Mouse (Mus musculus): ENCODE results near the gene Cars.
"Not testable (repeated sequence)": the region's sequence is repeated elsewhere in the genome, so short reads cannot be mapped to it uniquely, and the experiment has no call there.

The Cars gene

DNA sequence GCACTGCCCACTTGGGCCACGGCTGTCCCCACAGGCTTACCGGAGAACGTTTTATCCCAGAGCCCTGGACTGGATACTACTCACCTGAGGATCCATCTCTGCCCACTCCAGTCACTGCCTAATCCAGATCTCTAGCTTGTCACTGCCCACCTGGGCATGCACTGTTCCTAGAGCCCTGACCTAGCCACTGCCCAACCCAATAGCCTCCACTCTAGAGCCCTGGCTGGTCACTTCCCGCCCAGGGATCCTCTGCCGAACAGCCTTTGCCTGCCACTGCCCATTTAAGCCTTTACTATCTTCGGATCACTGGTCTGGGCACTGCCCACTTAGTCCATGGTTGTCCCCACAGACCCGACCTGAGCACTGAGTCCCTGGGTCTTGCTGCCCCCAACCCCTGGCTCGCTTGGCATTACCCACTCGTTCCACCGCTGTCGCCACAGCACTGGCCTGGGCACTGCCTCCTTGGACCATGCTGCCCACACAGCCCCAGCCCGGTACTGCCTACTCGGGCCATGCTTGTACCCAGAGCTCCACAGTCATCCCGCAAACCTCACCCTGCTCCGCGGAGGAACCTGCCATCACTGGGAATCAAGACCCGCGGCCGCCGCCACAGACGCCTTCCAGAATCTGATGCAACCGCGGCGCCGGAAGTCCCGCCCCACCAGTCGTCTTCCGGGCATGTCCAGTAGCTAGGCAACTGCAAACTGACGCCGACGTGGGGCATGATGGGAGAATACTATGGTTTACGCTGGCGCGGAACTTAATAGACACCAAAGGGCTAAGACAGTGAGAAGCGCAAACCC is at the start of gene Cars:
Cars (minus strand) TSS at position 663 of the 803 bp plus-strand sequence.
- DNase-seq (ENCODE audit: low read depth, low spot score) = peak; percentile 91

DNA sequence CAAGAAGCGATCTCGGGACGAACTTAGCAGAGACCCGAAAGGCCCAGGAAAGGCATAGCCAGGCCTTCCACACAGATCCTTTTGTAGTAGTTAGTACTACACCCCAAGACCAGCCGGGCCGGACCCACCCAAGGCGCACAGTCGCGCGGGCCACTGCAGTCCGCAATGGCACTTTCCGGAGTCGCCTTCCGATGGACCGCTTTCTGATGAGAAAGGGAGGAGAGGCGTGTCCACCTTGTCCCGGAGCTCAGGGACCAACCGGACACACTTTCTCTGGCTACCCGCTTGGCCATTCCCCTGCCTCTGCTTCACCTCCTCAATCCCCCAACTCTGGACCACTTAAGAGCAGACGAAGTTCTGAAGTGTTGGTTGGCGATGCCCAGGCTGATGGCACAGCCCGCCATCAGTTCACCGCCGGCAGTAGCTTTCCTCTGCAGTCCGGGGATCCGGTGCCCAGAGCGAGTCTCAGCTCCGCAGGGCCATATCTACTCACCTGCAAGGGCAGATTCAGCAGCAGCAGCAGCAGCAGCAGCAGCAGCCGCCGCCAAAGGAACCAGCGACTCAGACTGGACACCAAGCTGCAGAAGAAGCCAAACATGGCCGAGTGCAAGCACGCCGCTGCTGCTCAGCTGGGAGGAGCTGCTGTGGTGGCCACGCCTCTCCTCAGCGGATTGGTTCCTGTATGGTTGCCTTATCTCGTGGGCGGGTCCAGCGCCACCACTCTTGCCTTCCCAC is 49.3 kb upstream of the Cars start, which contains the start of gene Tnfrsf22:
Tnfrsf22 (minus strand) TSS at position 628 of the 735 bp plus-strand sequence.
- DNase-seq (ENCODE audit: low read depth, low spot score) = peak; percentile 1

DNA sequence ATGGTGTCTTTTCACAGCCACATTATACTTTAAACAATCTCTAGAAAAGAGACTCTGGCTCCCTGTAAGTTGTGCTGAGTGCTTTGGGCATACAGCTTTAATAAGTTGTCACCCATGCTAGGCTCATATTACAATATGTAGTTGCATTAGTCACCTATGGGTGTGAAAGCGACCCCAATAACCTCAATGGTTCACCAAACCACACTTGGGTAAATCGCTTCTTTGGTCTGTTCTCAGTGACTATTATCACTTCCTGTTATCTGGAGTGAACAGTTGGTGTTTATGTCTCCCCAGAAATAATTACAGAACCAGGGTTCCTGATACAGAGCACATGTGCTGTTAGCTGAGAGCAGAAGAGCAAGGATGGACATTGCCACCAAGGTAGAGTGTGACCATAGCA is 44.1 kb upstream of the Cars start:
- not testable (repeated sequence) for DNase-seq (ENCODE audit: low read depth, low spot score)

- DNase-seq (ENCODE audit: low read depth, low spot score) = no peak
Measured at GRCm38 (mm10) chr7:143636674-143637073, 36.8 kb upstream of the Cars start.

DNA sequence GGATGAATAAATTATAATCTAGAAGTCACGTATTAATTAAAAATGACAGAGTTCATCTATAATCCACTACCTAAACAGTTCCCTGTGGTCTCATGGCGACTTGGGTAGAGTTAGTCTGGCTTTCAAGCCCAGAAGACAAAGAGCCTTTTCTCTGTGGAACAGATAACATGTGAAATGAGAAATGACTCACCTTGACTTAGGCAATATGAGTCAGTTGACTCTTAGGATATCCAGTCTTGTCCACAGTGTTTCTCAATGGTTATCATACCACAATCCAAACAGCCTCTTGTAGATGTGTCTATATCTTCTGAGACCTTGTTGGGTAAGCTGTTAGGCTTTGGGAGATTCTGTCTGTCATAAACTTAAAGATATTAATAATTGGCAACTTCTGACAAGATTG is 31.6 kb upstream of the Cars start:
- DNase-seq (ENCODE audit: low read depth, low spot score) = no peak

DNA sequence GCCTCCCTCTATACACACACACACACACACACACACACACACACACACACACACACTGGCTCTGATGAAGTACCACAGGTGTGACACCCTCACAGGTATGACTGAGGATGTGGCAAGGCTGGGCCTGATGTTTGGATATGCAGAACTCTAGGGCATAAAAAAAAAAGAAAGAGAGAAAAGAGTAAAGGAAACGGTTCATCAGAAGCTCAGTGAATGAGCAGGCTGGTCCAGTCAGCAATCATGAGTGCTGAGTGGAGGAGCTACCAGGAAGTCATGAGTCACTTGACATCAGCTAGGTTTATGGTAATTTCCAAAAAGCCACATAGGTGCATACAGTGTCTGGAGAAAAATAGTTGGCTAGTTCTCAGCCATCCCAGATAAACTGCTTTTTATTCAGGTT is 29.6 kb upstream of the Cars start:
- no peak for DNase-seq (ENCODE audit: low read depth, low spot score)

GRCm38 (mm10) chr7:143628540-143628939 is 28.6 kb upstream of the Cars start, which contains the start of gene Tnfrsf26:
Gene Tnfrsf26 (minus strand): TSS chr7:143628722.
- no peak for DNase-seq (ENCODE audit: low read depth, low spot score)

GRCm38 (mm10) chr7:143627555-143628286 is 27.8 kb upstream of the Cars start:
- no peak for DNase-seq (ENCODE audit: low read depth, low spot score)

DNA sequence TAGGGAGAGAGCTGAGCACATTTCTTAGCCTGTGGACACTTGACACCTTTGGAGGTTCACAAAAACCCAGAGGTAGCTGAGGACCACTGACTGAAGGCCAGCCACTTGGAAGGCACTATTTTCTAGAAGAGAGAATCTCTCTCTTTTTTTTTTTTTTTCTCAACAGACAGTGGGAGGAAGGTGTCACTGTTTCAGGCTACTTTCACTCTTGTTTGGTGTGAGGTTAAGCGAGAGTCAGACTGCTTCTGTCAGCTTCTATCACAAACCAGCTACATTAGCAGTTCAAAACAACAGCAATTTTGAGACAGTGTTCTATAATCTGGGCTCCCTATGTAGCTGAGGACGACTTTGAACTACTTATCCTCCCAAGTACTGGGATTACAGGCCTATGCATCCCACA is 26.3 kb upstream of the Cars start:
- DNase-seq (ENCODE audit: low read depth, low spot score) = no peak

GRCm38 (mm10) chr7:143625151-143625550 is 25.3 kb upstream of the Cars start:
- DNase-seq (ENCODE audit: low read depth, low spot score) = no peak

GRCm38 (mm10) chr7:143624561-143624960 is 24.7 kb upstream of the Cars start:
- DNase-seq (ENCODE audit: low read depth, low spot score) = no peak

- no peak for DNase-seq (ENCODE audit: low read depth, low spot score)
Measured at GRCm38 (mm10) chr7:143620951-143621350, 21.1 kb upstream of the Cars start.

DNA sequence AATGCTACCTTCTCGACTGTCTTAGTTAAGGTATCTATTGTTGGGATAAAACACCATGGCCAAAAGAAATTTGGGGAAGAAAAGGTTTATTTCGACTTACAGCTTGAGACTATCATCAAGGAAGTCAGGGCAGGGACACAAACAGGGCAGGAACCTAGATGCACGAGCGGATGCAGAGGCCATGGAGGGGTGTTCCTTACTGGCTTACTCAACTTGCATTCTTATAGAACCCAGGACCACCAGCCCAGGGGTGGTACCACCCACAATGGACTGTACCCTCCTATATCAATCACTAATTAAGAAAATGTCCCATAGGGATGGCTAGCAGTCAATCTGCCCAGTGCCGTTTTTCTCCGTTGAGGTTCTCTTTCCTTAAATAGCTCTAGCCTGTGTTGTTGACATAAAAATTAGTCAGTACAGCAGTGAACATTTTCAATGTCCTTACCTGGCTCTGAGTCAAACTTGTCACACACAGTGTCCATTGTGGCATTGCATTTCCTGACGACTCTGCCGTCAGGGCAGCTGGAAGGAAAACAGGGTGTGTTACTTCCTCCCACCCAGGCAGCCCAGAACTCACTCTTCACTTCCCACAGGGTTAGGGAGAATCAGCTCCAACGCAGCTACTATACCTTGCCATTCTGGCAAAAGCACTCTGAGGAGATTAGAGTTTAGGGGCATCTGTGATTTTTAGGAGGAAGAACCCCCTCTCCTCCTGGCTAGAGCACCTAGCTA is 14.7 kb upstream of the Cars start:
- DNase-seq (ENCODE audit: low read depth, low spot score) = no peak

DNA sequence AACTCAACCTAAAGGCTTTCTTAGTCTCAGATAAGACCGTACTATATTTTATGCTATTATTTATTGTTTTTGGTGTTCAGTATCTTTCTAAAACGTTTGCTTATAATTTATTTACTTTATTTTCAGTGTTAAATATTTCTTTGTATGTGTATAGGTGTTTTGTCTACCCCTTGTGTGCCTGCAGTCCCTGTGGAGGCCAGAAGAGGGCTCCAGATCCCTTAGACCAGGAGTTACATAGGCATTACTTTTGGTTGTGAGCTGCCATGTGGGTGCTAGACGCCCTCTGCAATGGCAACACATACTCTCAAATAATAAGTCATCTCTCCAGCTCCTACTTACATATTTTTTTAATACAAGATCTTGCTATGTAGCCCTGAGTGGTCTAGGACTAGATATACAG is 12.3 kb upstream of the Cars start:
- DNase-seq (ENCODE audit: low read depth, low spot score) = no peak

GRCm38 (mm10) chr7:143605321-143605720 is 5.4 kb upstream of the Cars start:
- no peak for DNase-seq (ENCODE audit: low read depth, low spot score)

- DNase-seq (ENCODE audit: low read depth, low spot score) = no peak
Measured at GRCm38 (mm10) chr7:143604889-143605288, 5.0 kb upstream of the Cars start.

DNA sequence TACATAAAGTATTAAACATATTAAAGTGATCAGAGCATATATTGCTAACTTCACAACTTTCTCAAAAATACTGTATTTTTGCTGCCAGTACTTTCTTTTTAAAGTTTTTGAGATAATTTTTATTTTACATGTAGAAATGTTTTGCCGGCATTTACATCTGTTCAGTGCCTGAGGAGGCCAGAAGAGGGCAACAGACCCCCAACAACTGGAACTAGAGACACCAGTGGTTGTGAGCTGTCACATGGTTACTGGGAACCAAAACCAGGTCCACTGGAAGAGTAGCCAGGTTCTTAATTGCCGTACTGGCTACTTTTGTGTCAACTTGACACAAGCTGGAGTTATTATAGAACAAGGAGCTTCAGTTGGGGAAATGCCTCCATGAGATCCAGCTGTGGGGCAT is 1.8 kb upstream of the Cars start:
- no peak for DNase-seq (ENCODE audit: low read depth, low spot score)

GRCm38 (mm10) chr7:143600231-143600740 is 396 bp upstream of the Cars start:
- DNase-seq (ENCODE audit: low read depth, low spot score) = no peak

DNA sequence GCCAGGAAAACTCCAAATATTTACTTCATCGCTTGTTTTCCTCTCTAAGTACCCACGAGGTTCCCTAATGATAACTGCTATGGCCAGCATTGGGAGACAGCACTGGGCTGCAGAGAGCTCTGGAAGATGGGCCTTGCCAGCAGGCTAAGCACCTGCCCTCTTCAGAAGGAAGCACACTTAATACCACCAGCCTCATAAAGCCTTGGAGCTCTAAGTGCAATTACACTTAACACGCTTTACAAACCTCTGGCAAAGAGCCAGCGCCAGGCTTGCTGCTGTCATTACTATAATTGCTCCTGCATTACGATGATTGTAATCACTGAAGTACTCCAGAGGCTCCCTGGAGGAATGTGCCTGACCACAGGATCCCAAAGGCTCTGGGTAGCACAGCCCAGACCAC is 5.0 kb downstream of the Cars start:
- no peak for DNase-seq (ENCODE audit: low read depth, low spot score)

- DNase-seq (ENCODE audit: low read depth, low spot score) = no peak
Measured at GRCm38 (mm10) chr7:143592255-143592654, 7.6 kb downstream of the Cars start.

DNA sequence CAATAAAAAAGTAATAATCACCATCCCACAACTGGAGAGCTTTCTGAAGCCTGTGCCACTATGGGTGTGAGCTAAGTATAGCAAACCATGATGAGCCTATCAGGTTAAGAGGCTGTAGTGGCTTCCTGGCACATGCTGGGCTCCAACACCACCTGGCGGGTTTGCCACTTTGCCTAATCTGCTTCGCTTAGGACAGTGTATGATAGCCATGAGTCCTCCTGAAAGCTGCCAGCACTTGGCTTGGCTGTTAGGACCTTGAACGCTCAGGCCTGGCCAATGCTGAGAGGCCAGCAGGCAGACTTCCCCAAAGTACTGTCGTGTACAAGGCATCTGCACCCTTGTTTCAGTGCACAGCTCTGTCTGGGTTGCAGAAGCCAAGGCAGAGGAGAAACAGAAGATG is 11.9 kb downstream of the Cars start:
- no peak for DNase-seq (ENCODE audit: low read depth, low spot score)
